Mouse (Mus musculus): ENCODE results near the gene Med13l. TPM values are rescaled to one million over a fixed set of nuclear protein-coding genes. Genes with fewer than 3 reads are reported as not detected.

Med13l gene
- polyA plus RNA-seq, 1 experiment = 19.3 TPM

DNA sequence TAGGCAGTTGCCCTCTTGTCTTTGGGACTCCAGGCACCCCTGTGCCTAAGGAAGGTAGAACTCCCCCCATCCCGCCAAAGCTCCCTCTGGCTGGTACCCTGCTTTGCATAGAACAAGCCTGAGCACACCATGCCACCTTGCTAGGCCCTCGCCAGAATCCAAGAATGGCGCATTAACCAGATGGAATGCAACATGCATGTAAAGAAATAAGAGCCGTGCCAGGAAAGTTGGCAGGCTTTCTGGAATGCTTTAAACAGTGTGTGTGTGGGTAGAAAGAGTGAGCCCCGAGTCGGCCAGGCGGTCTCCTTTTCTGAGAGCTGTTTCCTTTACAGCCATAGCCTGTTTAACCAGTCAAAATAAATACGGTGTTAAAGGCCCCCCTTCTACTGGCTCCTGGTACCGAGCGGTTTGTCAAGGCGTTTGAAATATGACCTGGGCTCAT, 45.2 kb upstream of the Med13l start:
- DNase-seq (ENCODE audit: low read depth in 1 of 2, low spot score in 2 of 2) = no peak
- no peaks in the 10 kb centered on the region for H3K27me3 ChIP-seq (ENCODE audit: control insufficient read depth, insufficient read depth, low read length)
- no peaks in the 10 kb centered on the region for H3K4me1 ChIP-seq (ENCODE audit: control insufficient read depth, insufficient read depth, insufficient read length)
- H3K27ac ChIP-seq (ENCODE audit: insufficient read depth, low read length) = no peak overlapping the region
- no peak overlapping the region for H3K4me3 ChIP-seq (ENCODE audit: extremely low read depth, insufficient read depth, insufficient read length)
- TF ChIP-seq CTCF (IDR thresholded peaks at IDR 0.05; ENCODE audit: extremely low read depth, insufficient read depth, insufficient read length, insufficient replicate concordance) (no peak), POLR2A (IDR thresholded peaks at IDR 0.05; ENCODE audit: low read depth, low read length) (no peak)
- H3K36me3 ChIP-seq (ENCODE audit: control insufficient read depth, insufficient read depth, low read length) = no peaks in the 10 kb centered on the region
- 47% methylated on average over 11 of the region's 11 CpGs for WGBS

GRCm38 (mm10) chr5:118516066-118516465, 44.4 kb upstream of the Med13l start:
- no peak for DNase-seq (ENCODE audit: low read depth in 1 of 2, low spot score in 2 of 2)
- TF ChIP-seq CTCF (IDR thresholded peaks at IDR 0.05; ENCODE audit: extremely low read depth, insufficient read depth, insufficient read length, insufficient replicate concordance) = no peak
- no peak for TF ChIP-seq POLR2A (IDR thresholded peaks at IDR 0.05; ENCODE audit: low read depth, low read length)
- Histone ChIP-seq H3K4me1 (ENCODE audit: control insufficient read depth, insufficient read depth, insufficient read length) (no peaks in the 10 kb centered on the region), H3K27ac (ENCODE audit: insufficient read depth, low read length) (no peak overlapping the region), H3K4me3 (ENCODE audit: extremely low read depth, insufficient read depth, insufficient read length) (no peak overlapping the region), H3K27me3 (ENCODE audit: control insufficient read depth, insufficient read depth, low read length) (no peaks in the 10 kb centered on the region), H3K36me3 (ENCODE audit: control insufficient read depth, insufficient read depth, low read length) (no peaks in the 10 kb centered on the region)
- WGBS = 92% methylated on average over 6 of the region's 6 CpGs

- H3K36me3 ChIP-seq (ENCODE audit: control insufficient read depth, insufficient read depth, low read length) = no peaks in the 10 kb centered on the region
- no peaks in the 10 kb centered on the region for H3K27me3 ChIP-seq (ENCODE audit: control insufficient read depth, insufficient read depth, low read length)
- 70% methylated on average over 6 of the region's 6 CpGs for WGBS
- TF ChIP-seq POLR2A (IDR thresholded peaks at IDR 0.05; ENCODE audit: low read depth, low read length) (no peak), CTCF (IDR thresholded peaks at IDR 0.05; ENCODE audit: extremely low read depth, insufficient read depth, insufficient read length, insufficient replicate concordance) (no peak)
- no peak overlapping the region for H3K27ac ChIP-seq (ENCODE audit: insufficient read depth, low read length)
- H3K4me3 ChIP-seq (ENCODE audit: extremely low read depth, insufficient read depth, insufficient read length) = no peak overlapping the region
- H3K4me1 ChIP-seq (ENCODE audit: control insufficient read depth, insufficient read depth, insufficient read length) = no peaks in the 10 kb centered on the region
- no peak for DNase-seq (ENCODE audit: low read depth in 1 of 2, low spot score in 2 of 2)
These were observed 44.0 kb upstream of the Med13l start for GRCm38 (mm10) chr5:118516470-118516869.

DNA sequence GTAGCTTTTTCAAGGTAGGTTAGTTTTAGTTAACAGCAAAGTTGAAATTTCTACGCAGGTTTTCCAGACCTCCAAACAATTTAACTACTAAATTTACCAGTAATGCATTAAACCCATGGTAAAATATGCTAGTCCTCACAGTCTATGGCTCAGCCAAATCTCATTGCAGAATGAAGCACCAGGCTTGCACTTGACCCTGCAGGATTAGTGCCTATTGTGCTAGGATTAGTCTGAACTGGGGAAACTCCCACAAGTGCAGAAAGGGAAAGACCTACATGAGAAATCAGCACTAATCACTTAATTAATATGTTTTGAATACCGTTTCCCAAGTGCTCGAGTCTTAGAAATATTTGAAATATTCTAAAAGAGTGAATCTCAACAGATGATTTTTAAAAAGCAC, 40.0 kb upstream of the Med13l start:
- TF ChIP-seq CTCF (IDR thresholded peaks at IDR 0.05; ENCODE audit: extremely low read depth, insufficient read depth, insufficient read length, insufficient replicate concordance) = no peak
- no peak for TF ChIP-seq POLR2A (IDR thresholded peaks at IDR 0.05; ENCODE audit: low read depth, low read length)

DNA sequence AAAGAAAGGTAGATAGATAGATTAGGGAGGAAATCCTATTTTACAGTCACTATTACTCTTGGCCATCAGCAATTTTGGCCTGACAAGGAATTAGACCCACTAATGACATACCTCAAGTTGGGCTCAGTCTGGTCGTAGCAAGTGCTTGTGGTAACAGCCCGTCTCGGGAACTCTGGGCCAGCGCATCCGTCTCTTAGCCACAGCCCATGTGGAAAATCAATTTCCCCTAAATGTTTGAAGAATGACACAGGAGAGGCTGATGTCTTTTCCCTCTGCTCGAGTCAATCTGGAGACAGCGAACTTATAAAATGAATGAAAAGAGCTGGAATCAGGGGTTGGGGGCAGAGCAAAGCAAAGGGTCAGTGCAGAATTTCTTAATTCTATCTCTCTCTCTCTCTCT, 36.1 kb upstream of the Med13l start:
- Histone ChIP-seq H3K36me3 (ENCODE audit: control insufficient read depth, insufficient read depth, low read length) (no peaks in the 10 kb centered on the region), H3K4me3 (ENCODE audit: extremely low read depth, insufficient read depth, insufficient read length) (no peak overlapping the region), H3K27ac (ENCODE audit: insufficient read depth, low read length) (no peak overlapping the region), H3K27me3 (ENCODE audit: control insufficient read depth, insufficient read depth, low read length) (no peaks in the 10 kb centered on the region), H3K4me1 (ENCODE audit: control insufficient read depth, insufficient read depth, insufficient read length) (no peaks in the 10 kb centered on the region)
- WGBS = 85% methylated on average over 7 of the region's 7 CpGs
- DNase-seq (ENCODE audit: low read depth in 1 of 2, low spot score in 2 of 2) = no peak
- TF ChIP-seq POLR2A (IDR thresholded peaks at IDR 0.05; ENCODE audit: low read depth, low read length) (no peak), CTCF (IDR thresholded peaks at IDR 0.05; ENCODE audit: extremely low read depth, insufficient read depth, insufficient read length, insufficient replicate concordance) (no peak)

More for the DNA sequence above, 40.0 kb upstream of the Med13l start:
- Histone ChIP-seq H3K27ac (ENCODE audit: insufficient read depth, low read length) (no peak overlapping the region), H3K4me3 (ENCODE audit: extremely low read depth, insufficient read depth, insufficient read length) (no peak overlapping the region), H3K27me3 (ENCODE audit: control insufficient read depth, insufficient read depth, low read length) (no peaks in the 10 kb centered on the region), H3K36me3 (ENCODE audit: control insufficient read depth, insufficient read depth, low read length) (no peaks in the 10 kb centered on the region), H3K4me1 (ENCODE audit: control insufficient read depth, insufficient read depth, insufficient read length) (no peaks in the 10 kb centered on the region)
- 83% methylated on average over 3 of the region's 3 CpGs for WGBS
- DNase-seq (ENCODE audit: low read depth in 1 of 2, low spot score in 2 of 2) = no peak

DNA sequence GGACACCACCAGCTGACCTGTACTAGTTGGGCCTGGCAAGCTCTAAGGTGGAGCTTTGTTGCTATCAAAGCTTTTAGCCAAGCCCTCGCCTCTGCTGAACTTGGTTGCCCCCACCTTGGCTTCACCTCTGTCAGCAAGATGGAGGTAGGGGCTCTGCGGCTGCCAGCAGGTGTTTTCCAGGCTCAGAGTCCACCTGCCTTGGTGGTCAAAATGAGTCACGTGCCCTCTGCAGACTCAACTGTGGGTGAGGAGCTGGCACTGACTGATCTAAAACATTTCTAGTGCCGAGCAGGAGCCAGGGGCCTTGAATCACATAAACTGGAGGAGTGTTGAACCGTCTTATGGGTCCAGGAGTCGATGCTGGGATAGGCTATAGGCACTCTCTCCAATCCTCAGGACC, 34.8 kb upstream of the Med13l start:
- WGBS = 88% methylated on average over 6 of the region's 6 CpGs
- H3K27me3 ChIP-seq (ENCODE audit: control insufficient read depth, insufficient read depth, low read length) = no peaks in the 10 kb centered on the region
- H3K36me3 ChIP-seq (ENCODE audit: control insufficient read depth, insufficient read depth, low read length) = no peaks in the 10 kb centered on the region
- no peaks in the 10 kb centered on the region for H3K4me1 ChIP-seq (ENCODE audit: control insufficient read depth, insufficient read depth, insufficient read length)
- H3K27ac ChIP-seq (ENCODE audit: insufficient read depth, low read length) = no peak overlapping the region
- DNase-seq (ENCODE audit: low read depth in 1 of 2, low spot score in 2 of 2) = no peak
- H3K4me3 ChIP-seq (ENCODE audit: extremely low read depth, insufficient read depth, insufficient read length) = no peak overlapping the region
- no peak for TF ChIP-seq CTCF (IDR thresholded peaks at IDR 0.05; ENCODE audit: extremely low read depth, insufficient read depth, insufficient read length, insufficient replicate concordance)
- TF ChIP-seq POLR2A (IDR thresholded peaks at IDR 0.05; ENCODE audit: low read depth, low read length) = no peak

GRCm38 (mm10) chr5:118526504-118526903, 34.0 kb upstream of the Med13l start:
- Histone ChIP-seq H3K27ac (ENCODE audit: insufficient read depth, low read length) (no peak overlapping the region), H3K27me3 (ENCODE audit: control insufficient read depth, insufficient read depth, low read length) (no peaks in the 10 kb centered on the region), H3K4me1 (ENCODE audit: control insufficient read depth, insufficient read depth, insufficient read length) (no peaks in the 10 kb centered on the region), H3K4me3 (ENCODE audit: extremely low read depth, insufficient read depth, insufficient read length) (no peak overlapping the region), H3K36me3 (ENCODE audit: control insufficient read depth, insufficient read depth, low read length) (no peaks in the 10 kb centered on the region)
- no peak for DNase-seq (ENCODE audit: low read depth in 1 of 2, low spot score in 2 of 2)
- TF ChIP-seq POLR2A (IDR thresholded peaks at IDR 0.05; ENCODE audit: low read depth, low read length) (no peak), CTCF (IDR thresholded peaks at IDR 0.05; ENCODE audit: extremely low read depth, insufficient read depth, insufficient read length, insufficient replicate concordance) (no peak)
- 91% methylated on average over 13 of the region's 13 CpGs for WGBS

Measured in spleen, adult 2 months (tissue).